Mouse (Mus musculus) hindbrain, embryonic 12.5 days (tissue): ENCODE results near the gene Rcn3. TPM values are rescaled to one million over a fixed set of nuclear protein-coding genes. Genes with fewer than 3 reads are reported as not detected.

Source experiments
- ATAC-seq: fragments of 200-750 bp; cut with Nextera tagmentation; 2 replicates; pipeline ENCODE4 v1.8.0; 2017; ENCODE audit warnings: moderate TSS enrichment; ENCODE audit not compliant: low FRiP score
- H3K27ac ChIP-seq: fragments of 300-500 bp; sonication (generic); 2 replicates; pipeline ENCODE4 v1.5.1; 2016; ENCODE audit warnings: mild to moderate bottlenecking
- H3K27me3 ChIP-seq: fragments of 300-500 bp; sonication (generic); 2 replicates; pipeline ENCODE4 v1.6.1; 2016; ENCODE audit warnings: mild to moderate bottlenecking
- H3K36me3 ChIP-seq: fragments of 300-500 bp; sonication (generic); 2 replicates; pipeline ENCODE4 v1.6.1; 2016; ENCODE audit warnings: mild to moderate bottlenecking
- H3K4me1 ChIP-seq: fragments of 300-500 bp; sonication (generic); 2 replicates; pipeline ENCODE4 v1.6.1; 2016
- H3K4me2 ChIP-seq: fragments of 300-500 bp; sonication (generic); replicated peaks from 2 replicates; pipeline ENCODE4 v1.6.1; 2016; ENCODE audit warnings: mild to moderate bottlenecking
- H3K4me3 ChIP-seq: fragments of 300-500 bp; sonication (generic); 2 replicates; pipeline ENCODE4 v1.5.1; 2016; ENCODE audit warnings: mild to moderate bottlenecking
- H3K9ac ChIP-seq: fragments of 300-500 bp; sonication (generic); 2 replicates; pipeline ENCODE4 v1.6.1; 2016; ENCODE audit warnings: mild to moderate bottlenecking, moderate library complexity
- H3K9me3 ChIP-seq: fragments of 300-500 bp; sonication (generic); replicated peaks from 2 replicates; pipeline ENCODE4 v1.6.1; 2016; ENCODE audit warnings: mild to moderate bottlenecking
- WGBS: fragments of 180-500 bp; shearing (Covaris S2); methylation state at CpG from one replicate; pipeline ENCODE4 v1.1.7; 2016; 5-methylcytosine and 5-hydroxymethylcytosine counted together
- polyA plus RNA-seq: library from polyadenylated mRNA; unstranded; fragments of >200 nt; fragmentation: Nextera tagmentation; extraction: Ambion mirVana; gene quantifications from 2 replicates; pipeline ENCODE4 v1.2.1, GENCODE M21; 2016

Gene Rcn3
- polyA plus RNA-seq, 1 experiment from 2014 or later = 177 TPM

GRCm38 (mm10) chr7:45091001-45091990 is 725 bp downstream of the Rcn3 start:
- Histone ChIP-seq H3K4me1 (peaks cover 19% of the 10 kb centered on the region), H3K36me3 (peaks cover 22% of the 10 kb centered on the region), H3K4me2 (peak overlapping the region; percentile 63), H3K4me3 (peak overlapping the region; percentile 48), H3K9me3 (no peaks in the 10 kb centered on the region), H3K9ac (peak overlapping the region; percentile 60), H3K27me3 (peaks cover 3% of the 10 kb centered on the region; the same call in 1 of the 2 replicates), H3K27ac (peak overlapping the region; percentile 60; the same call in 1 of the 2 replicates)
- 11% methylated on average over 35 of the region's 35 CpGs for WGBS
- peak; percentile 59 for ATAC-seq

- Histone ChIP-seq H3K36me3 (peaks cover 28% of the 10 kb centered on the region), H3K4me1 (peaks cover 19% of the 10 kb centered on the region), H3K4me3 (no peak overlapping the region), H3K4me2 (peak overlapping the region; percentile 63), H3K9ac (no peak overlapping the region), H3K27me3 (peaks cover 3% of the 10 kb centered on the region; the same call in 1 of the 2 replicates), H3K9me3 (no peaks in the 10 kb centered on the region), H3K27ac (no peak overlapping the region)
- ATAC-seq = no peak
- 80% methylated on average over 13 of the region's 13 CpGs for WGBS
Measured at GRCm38 (mm10) chr7:45090251-45090977, 1.6 kb downstream of the Rcn3 start.

DNA sequence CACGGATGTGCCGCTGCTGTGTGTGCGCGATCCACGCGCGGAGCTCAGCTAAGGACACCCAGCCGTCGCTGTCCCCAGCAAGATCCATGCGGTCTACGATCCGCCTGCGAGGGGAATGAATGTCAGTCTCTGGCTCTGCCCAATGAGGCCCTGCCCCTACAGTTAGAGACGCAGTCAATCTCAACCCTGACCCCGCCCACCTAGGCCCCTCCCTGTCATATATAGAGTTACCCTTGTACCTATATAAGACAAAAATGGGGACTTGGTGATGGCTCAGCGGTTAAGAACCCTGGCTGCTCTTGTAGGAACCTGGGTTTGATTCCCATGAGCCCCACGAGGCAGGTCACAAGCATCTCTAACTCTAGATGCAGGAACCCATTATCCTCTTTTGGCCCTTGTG is 3.4 kb downstream of the Rcn3 start:
- no peaks in the 10 kb centered on the region for H3K9me3 ChIP-seq
- H3K4me2 ChIP-seq = no peak overlapping the region
- 97% methylated on average over 17 of the region's 17 CpGs for WGBS
- peaks cover 3% of the 10 kb centered on the region; the same call in 1 of the 2 replicates for H3K27me3 ChIP-seq
- peaks cover 19% of the 10 kb centered on the region for H3K4me1 ChIP-seq
- H3K27ac ChIP-seq = no peak overlapping the region
- ATAC-seq = no peak
- H3K9ac ChIP-seq = no peak overlapping the region
- peaks cover 35% of the 10 kb centered on the region for H3K36me3 ChIP-seq
- no peak overlapping the region for H3K4me3 ChIP-seq

DNA sequence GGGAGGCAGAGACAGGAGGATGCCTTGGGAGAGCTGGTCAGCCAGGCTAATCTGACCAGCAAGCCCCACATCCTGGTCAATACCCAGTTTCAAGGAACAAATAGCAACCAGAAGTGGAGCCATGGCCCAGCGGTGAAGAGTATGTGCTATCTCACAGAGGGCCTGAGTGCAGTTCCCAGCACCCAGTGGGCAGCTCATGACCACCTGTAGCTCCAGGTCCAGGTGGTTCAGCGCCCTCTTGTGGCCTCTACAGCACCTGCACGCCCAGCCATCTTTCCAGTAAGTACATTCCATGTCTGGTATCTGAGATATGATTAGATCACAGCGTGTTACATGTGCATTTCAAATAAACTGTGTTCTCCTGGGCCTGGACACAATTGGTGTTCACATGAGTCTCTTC is 5.9 kb downstream of the Rcn3 start:
- Histone ChIP-seq H3K9me3 (no peaks in the 10 kb centered on the region), H3K36me3 (peaks cover 46% of the 10 kb centered on the region), H3K4me1 (peaks cover 7% of the 10 kb centered on the region), H3K9ac (no peak overlapping the region), H3K27me3 (peaks cover under 1% of the 10 kb centered on the region; the same call in 1 of the 2 replicates), H3K4me2 (no peak overlapping the region), H3K4me3 (no peak overlapping the region), H3K27ac (no peak overlapping the region)
- 77% methylated on average over 4 of the region's 4 CpGs for WGBS
- ATAC-seq = no peak

DNA sequence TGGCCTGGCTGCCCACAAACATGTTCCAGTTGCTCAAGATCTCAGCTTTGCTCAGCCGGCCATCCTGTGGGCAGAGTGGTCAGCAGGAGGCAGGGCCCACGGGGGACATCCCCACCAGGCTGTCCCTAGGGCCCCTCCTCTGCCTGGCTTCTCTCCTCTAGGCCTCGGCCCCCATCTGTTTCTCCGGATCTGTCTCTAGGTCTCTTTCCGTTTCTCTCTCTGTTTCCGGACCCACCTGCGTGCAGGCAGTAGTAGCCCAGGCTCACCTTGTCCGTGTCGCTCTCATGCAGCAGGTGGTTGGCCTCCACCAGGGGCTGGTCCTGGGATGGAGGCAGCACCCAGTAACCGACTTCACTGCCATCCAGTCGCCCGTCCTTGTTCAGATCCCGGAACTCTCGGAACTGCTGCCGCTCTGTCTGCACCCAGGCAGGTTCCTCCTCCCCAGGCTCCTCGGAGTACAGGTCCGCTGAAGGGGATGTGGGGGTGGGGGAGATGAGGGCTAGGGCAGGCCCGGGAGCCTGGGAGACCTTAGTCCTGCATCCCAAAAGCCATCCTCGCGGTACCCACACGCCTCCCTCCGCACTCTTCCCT is 8.6 kb downstream of the Rcn3 start:
- peaks cover 3% of the 10 kb centered on the region; the same call in 1 of the 2 replicates for H3K4me1 ChIP-seq
- WGBS = 86% methylated on average over 22 of the region's 22 CpGs
- H3K4me2 ChIP-seq = no peak overlapping the region
- no peaks in the 10 kb centered on the region for H3K27me3 ChIP-seq
- no peak overlapping the region for H3K4me3 ChIP-seq
- H3K36me3 ChIP-seq = peaks cover 44% of the 10 kb centered on the region
- no peak overlapping the region for H3K27ac ChIP-seq
- 0 out of 2 replicates have a peak overlapping the region, but pooled peaks have one; percentile 14 for H3K9ac ChIP-seq
- no peaks in the 10 kb centered on the region for H3K9me3 ChIP-seq
- no peak for ATAC-seq

GRCm38 (mm10) chr7:45082401-45083299 is 9.4 kb downstream of the Rcn3 start:
- no peak for ATAC-seq
- Histone ChIP-seq H3K36me3 (peaks cover 39% of the 10 kb centered on the region), H3K4me1 (peaks cover 3% of the 10 kb centered on the region; the same call in 1 of the 2 replicates), H3K4me3 (no peak overlapping the region), H3K9ac (no peak overlapping the region), H3K27me3 (no peaks in the 10 kb centered on the region), H3K4me2 (no peak overlapping the region), H3K27ac (peak overlapping the region; percentile 52), H3K9me3 (no peaks in the 10 kb centered on the region)
- WGBS = 68% methylated on average over 25 of the region's 25 CpGs

- no peak for ATAC-seq
- Histone ChIP-seq H3K27ac (no peak overlapping the region), H3K4me3 (no peak overlapping the region), H3K9ac (no peak overlapping the region), H3K4me2 (no peak overlapping the region), H3K27me3 (no peaks in the 10 kb centered on the region), H3K9me3 (no peaks in the 10 kb centered on the region), H3K4me1 (peaks cover 3% of the 10 kb centered on the region; the same call in 1 of the 2 replicates), H3K36me3 (peaks cover 38% of the 10 kb centered on the region)
- 49% methylated on average over 5 of the region's 5 CpGs for WGBS
Measured at GRCm38 (mm10) chr7:45081016-45081415, 11.0 kb downstream of the Rcn3 start.

DNA sequence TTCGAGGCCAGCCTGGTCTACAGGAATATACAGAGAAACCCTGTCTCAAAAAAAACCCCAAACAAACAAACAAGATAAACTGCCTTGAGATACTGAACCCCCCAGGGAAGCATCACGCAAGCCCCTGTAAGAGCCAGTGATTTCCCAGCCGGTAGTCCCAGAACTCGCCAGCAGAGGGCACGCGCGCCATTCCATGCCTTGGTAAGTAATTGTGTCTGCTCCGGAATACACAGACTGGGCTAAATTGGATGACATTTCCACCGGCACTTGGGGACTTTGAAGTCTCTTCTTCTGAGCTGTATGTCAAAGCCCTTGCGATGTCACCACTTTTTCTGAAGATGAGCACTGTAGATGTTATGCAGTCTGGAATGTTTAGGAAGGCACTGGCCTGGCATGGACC is 12.2 kb downstream of the Rcn3 start:
- 1% methylated on average over 10 of the region's 10 CpGs for WGBS
- H3K9me3 ChIP-seq = no peaks in the 10 kb centered on the region
- H3K4me1 ChIP-seq = peaks cover 3% of the 10 kb centered on the region; the same call in 1 of the 2 replicates
- peak; percentile 60 for ATAC-seq
- H3K27me3 ChIP-seq = no peaks in the 10 kb centered on the region
- no peak overlapping the region for H3K4me2 ChIP-seq
- H3K4me3 ChIP-seq = no peak overlapping the region
- no peak overlapping the region for H3K27ac ChIP-seq
- no peak overlapping the region for H3K9ac ChIP-seq
- H3K36me3 ChIP-seq = peaks cover 41% of the 10 kb centered on the region

- peaks cover 38% of the 10 kb centered on the region for H3K36me3 ChIP-seq
- no peak overlapping the region for H3K4me3 ChIP-seq
- no peak for ATAC-seq
- no peaks in the 10 kb centered on the region for H3K27me3 ChIP-seq
- peaks cover 3% of the 10 kb centered on the region; the same call in 1 of the 2 replicates for H3K4me1 ChIP-seq
- H3K9ac ChIP-seq = no peak overlapping the region
- WGBS = 42% methylated on average over 9 of the region's 9 CpGs
- H3K9me3 ChIP-seq = no peaks in the 10 kb centered on the region
- H3K4me2 ChIP-seq = no peak overlapping the region
- no peak overlapping the region for H3K27ac ChIP-seq
Measured at GRCm38 (mm10) chr7:45078513-45078912, 13.5 kb downstream of the Rcn3 start.

DNA sequence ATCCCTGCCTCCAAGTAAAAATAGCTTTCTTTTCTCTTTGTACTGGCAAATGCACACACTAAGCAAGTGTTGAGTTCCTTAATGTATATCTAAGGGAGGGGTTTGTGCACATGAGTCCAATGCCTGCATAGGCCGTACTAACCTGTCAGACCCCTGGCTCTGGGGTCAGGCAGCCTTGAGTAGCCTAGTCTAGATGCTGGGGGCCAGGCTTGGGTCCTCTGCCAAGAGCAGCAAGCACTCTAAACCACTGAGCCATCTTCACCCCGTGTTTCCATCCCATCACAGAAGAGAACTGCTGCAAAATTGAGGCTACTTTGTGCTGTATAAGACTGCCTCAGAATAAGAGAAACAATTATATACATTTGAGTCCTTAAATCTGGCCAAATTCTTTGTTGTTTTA is 14.2 kb downstream of the Rcn3 start:
- Histone ChIP-seq H3K4me2 (no peak overlapping the region), H3K9me3 (no peaks in the 10 kb centered on the region), H3K4me1 (0 out of 2 replicates have a peak, but pooled peaks cover 2% of the 10 kb centered on the region), H3K4me3 (no peak overlapping the region), H3K27me3 (no peaks in the 10 kb centered on the region), H3K36me3 (peaks cover 31% of the 10 kb centered on the region), H3K9ac (no peak overlapping the region), H3K27ac (no peak overlapping the region)
- WGBS = 96% methylated on average over 2 of the region's 2 CpGs
- no peak for ATAC-seq

DNA sequence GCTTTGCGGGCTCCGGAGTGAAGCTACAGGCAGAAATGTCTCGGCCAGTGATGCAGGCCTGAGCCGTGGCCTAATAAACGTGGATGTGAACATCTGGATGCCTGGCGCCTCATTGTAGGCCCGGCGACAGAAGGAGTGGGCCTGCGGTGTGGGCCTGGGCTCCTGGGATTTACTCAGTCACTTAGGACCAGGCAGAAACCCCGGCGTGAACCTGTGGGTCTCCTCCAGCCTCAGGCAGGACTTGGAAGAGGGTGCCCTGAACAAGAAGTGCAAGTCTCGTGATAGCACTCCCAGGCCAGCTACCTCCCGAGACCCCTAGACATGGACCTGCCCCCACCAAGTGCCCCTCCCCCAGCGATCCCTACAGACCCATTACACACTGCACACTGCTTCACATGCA is 14.7 kb downstream of the Rcn3 start:
- 90% methylated on average over 14 of the region's 14 CpGs for WGBS

More for the DNA sequence above, 14.7 kb downstream of the Rcn3 start:
- ATAC-seq = no peak
- Histone ChIP-seq H3K4me1 (no peaks in the 10 kb centered on the region), H3K4me2 (no peak overlapping the region), H3K36me3 (peaks cover 28% of the 10 kb centered on the region), H3K27me3 (no peaks in the 10 kb centered on the region), H3K27ac (no peak overlapping the region), H3K9me3 (no peaks in the 10 kb centered on the region), H3K4me3 (no peak overlapping the region), H3K9ac (no peak overlapping the region)
